Mouse (Mus musculus) stomach, postnatal 0 days (tissue): ENCODE data around the gene Gm44965. TPM values are rescaled to one million over a fixed set of nuclear protein-coding genes. Genes with fewer than 3 reads are reported as not detected.

Source experiments
- ATAC-seq: fragments of 200-750 bp; cut with Nextera tagmentation; 2 replicates; pipeline ENCODE4 v1.8.0; 2017; ENCODE audit not compliant: low FRiP score, low TSS enrichment
- DNase-seq: peaks from one replicate; pipeline ENCODE4 v3.0.0-alpha.2; 2016; ENCODE audit warnings: low spot score
- H3K27ac ChIP-seq: fragments of 300-500 bp; sonication (generic); replicated peaks from 2 replicates; pipeline ENCODE4 v1.5.1; 2014; ENCODE audit warnings: mild to moderate bottlenecking, control low read depth
- H3K27me3 ChIP-seq: fragments of 300-500 bp; sonication (generic); 2 replicates; pipeline ENCODE4 v1.6.1; 2014; ENCODE audit warnings: low read length; ENCODE audit not compliant: control insufficient read depth, insufficient read depth
- H3K36me3 ChIP-seq: fragments of 300-500 bp; sonication (generic); 2 replicates; pipeline ENCODE4 v1.6.1; 2014; ENCODE audit warnings: low read length, mixed read lengths; ENCODE audit not compliant: control insufficient read depth, insufficient read depth
- H3K4me1 ChIP-seq: fragments of 300-500 bp; sonication (generic); replicated peaks from 2 replicates; pipeline ENCODE4 v1.6.1; 2014; ENCODE audit warnings: antibody characterized with exemption; ENCODE audit not compliant: control insufficient read depth, insufficient read depth
- H3K4me2 ChIP-seq: fragments of 300-500 bp; sonication (generic); replicated peaks from 2 replicates; pipeline ENCODE4 v1.6.1; 2014; ENCODE audit warnings: low read depth, mild to moderate bottlenecking, control low read depth, moderate library complexity
- H3K4me3 ChIP-seq: fragments of 300-500 bp; sonication (generic); 2 replicates; pipeline ENCODE4 v1.5.1; 2014; ENCODE audit warnings: low read depth, low read length, control low read depth
- H3K9ac ChIP-seq: fragments of 300-500 bp; sonication (generic); 2 replicates; pipeline ENCODE4 v1.6.1; 2014; ENCODE audit warnings: mild to moderate bottlenecking, low read length, control low read depth, mixed read lengths
- H3K9me3 ChIP-seq: fragments of 300-500 bp; sonication (generic); 2 replicates; pipeline ENCODE4 v1.6.1; 2016; ENCODE audit warnings: low read length; ENCODE audit not compliant: control insufficient read depth
- CTCF ChIP-seq: IDR thresholded peaks from 2 replicates; pipeline ENCODE4 v1.5.1; 2016; ENCODE audit warnings: antibody characterized with exemption, low read depth, mild to moderate bottlenecking, moderate library complexity
- EP300 ChIP-seq: optimal IDR thresholded peaks from 2 replicates; pipeline ENCODE3; 2016; ENCODE audit warnings: antibody characterized with exemption
- WGBS: fragments of 180-500 bp; shearing (Covaris S2); extraction: QIAGEN DNeasy Blood & Tissue Kit; methylation state at CpG from one replicate; pipeline ENCODE4 v1.1.7; 2014; 5-methylcytosine and 5-hydroxymethylcytosine counted together
- polyA plus RNA-seq: library from polyadenylated mRNA; unstranded; fragments of >200 nt; fragmentation: Nextera tagmentation; extraction: Ambion mirVana; gene quantifications from 2 replicates; pipeline ENCODE4 v1.2.1, GENCODE M21; 2015

The Gm44965 gene
- polyA plus RNA-seq, 1 experiment from 2014 or later = not detected

- Histone ChIP-seq H3K9me3 (no peaks in the 10 kb centered on the region), H3K9ac (no peak overlapping the region), H3K27me3 (no peaks in the 10 kb centered on the region), H3K27ac (no peak overlapping the region), H3K4me1 (no peaks in the 10 kb centered on the region), H3K4me2 (no peak overlapping the region), H3K36me3 (no peaks in the 10 kb centered on the region), H3K4me3 (no peak overlapping the region)
- ATAC-seq (no peak), DNase-seq (no peak)
- TF ChIP-seq CTCF (no peak), EP300 (no peak)
- 87% methylated on average over 4 of the region's 4 CpGs for WGBS
Measured at GRCm38 (mm10) chr6:48648779-48649178, 55.0 kb downstream of the Gm44965 start.

GRCm38 (mm10) chr6:48650041-48650440, 56.3 kb downstream of the Gm44965 start:
- no peak for DNase-seq
- Histone ChIP-seq H3K4me2 (no peak overlapping the region), H3K9me3 (no peaks in the 10 kb centered on the region), H3K9ac (no peak overlapping the region), H3K27ac (no peak overlapping the region), H3K27me3 (no peaks in the 10 kb centered on the region), H3K36me3 (no peaks in the 10 kb centered on the region), H3K4me1 (no peaks in the 10 kb centered on the region), H3K4me3 (no peak overlapping the region)
- no peak for ATAC-seq
- TF ChIP-seq EP300 (no peak), CTCF (no peak)
- WGBS = 92% methylated on average over 9 of the region's 9 CpGs

- Histone ChIP-seq H3K4me2 (no peak overlapping the region), H3K27ac (no peak overlapping the region), H3K9me3 (no peaks in the 10 kb centered on the region), H3K27me3 (no peaks in the 10 kb centered on the region), H3K36me3 (no peaks in the 10 kb centered on the region), H3K9ac (no peak overlapping the region), H3K4me1 (no peaks in the 10 kb centered on the region), H3K4me3 (no peak overlapping the region)
- TF ChIP-seq CTCF = no peak
- no peak for TF ChIP-seq EP300
- ATAC-seq (no peak), DNase-seq (no peak)
- WGBS = 54% methylated on average over 5 of the region's 5 CpGs
Measured at GRCm38 (mm10) chr6:48658721-48659120, 65.0 kb downstream of the Gm44965 start.

- H3K4me2 ChIP-seq = no peak overlapping the region
- no peaks in the 10 kb centered on the region for H3K9me3 ChIP-seq
- ATAC-seq (no peak), DNase-seq (no peak)
- no peak overlapping the region for H3K4me3 ChIP-seq
- 69% methylated on average over 4 of the region's 4 CpGs for WGBS
- no peaks in the 10 kb centered on the region for H3K4me1 ChIP-seq
- H3K27me3 ChIP-seq = no peaks in the 10 kb centered on the region
- no peak overlapping the region for H3K9ac ChIP-seq
- no peaks in the 10 kb centered on the region for H3K36me3 ChIP-seq
- TF ChIP-seq EP300 (no peak), CTCF (no peak)
- H3K27ac ChIP-seq = no peak overlapping the region
Measured at GRCm38 (mm10) chr6:48664750-48665149, 71.0 kb downstream of the Gm44965 start.

GRCm38 (mm10) chr6:48665471-48665870, 71.7 kb downstream of the Gm44965 start:
- 90% methylated on average over 9 of the region's 9 CpGs for WGBS
- Histone ChIP-seq H3K4me2 (no peak overlapping the region), H3K9ac (no peak overlapping the region), H3K4me3 (no peak overlapping the region), H3K36me3 (no peaks in the 10 kb centered on the region), H3K9me3 (no peaks in the 10 kb centered on the region), H3K27ac (no peak overlapping the region), H3K4me1 (no peaks in the 10 kb centered on the region), H3K27me3 (no peaks in the 10 kb centered on the region)
- no peak for ATAC-seq
- TF ChIP-seq CTCF (no peak), EP300 (no peak)
- DNase-seq = no peak

- ATAC-seq (no peak; the same call in 1 of the 2 replicates), DNase-seq (no peak)
- Histone ChIP-seq H3K4me3 (no peak overlapping the region), H3K36me3 (no peaks in the 10 kb centered on the region), H3K9me3 (no peaks in the 10 kb centered on the region), H3K27me3 (no peaks in the 10 kb centered on the region), H3K9ac (no peak overlapping the region), H3K27ac (no peak overlapping the region), H3K4me1 (no peaks in the 10 kb centered on the region), H3K4me2 (no peak overlapping the region)
- no peak for TF ChIP-seq CTCF
- TF ChIP-seq EP300 = no peak
- 24% methylated on average over 7 of the region's 7 CpGs for WGBS
Measured at GRCm38 (mm10) chr6:48666159-48666586, 72.4 kb downstream of the Gm44965 start.
